Mouse (Mus musculus) T-helper 2 cell (primary cell): ENCODE measurements around the gene Katna1.
"Not testable (repeated sequence)": the region's sequence is repeated elsewhere in the genome, so short reads cannot be mapped to it uniquely, and the experiment has no call there.

Experiments
- in situ Hi-C: fragments of 300-600 bp; cut with MboI, MseI; formaldehyde crosslinking; loops from one replicate; pipeline ENCODE4 v1.15.1; 2025; ENCODE audit warnings: high pct_unique_total_duplicates

Gene Katna1

GRCm38 (mm10) chr10:7725751-7726500 is at the start of gene Katna1:
Gene Katna1 (plus strand): TSS chr10:7726000.
- in situ Hi-C loops = no loop called here

GRCm38 (mm10) chr10:7680731-7681301 is 45.0 kb upstream of the Katna1 start, which contains the start of the genes Pcmt1 and Lats1:
Gene Pcmt1 (minus strand): TSS chr10:7681136.
Gene Lats1 (plus strand): TSS chr10:7681214.
- in situ Hi-C loops = no loop called here

- in situ Hi-C loops = no loop called here
Observed at GRCm38 (mm10) chr10:7681343-7682025, 44.3 kb upstream of the Katna1 start.

DNA sequence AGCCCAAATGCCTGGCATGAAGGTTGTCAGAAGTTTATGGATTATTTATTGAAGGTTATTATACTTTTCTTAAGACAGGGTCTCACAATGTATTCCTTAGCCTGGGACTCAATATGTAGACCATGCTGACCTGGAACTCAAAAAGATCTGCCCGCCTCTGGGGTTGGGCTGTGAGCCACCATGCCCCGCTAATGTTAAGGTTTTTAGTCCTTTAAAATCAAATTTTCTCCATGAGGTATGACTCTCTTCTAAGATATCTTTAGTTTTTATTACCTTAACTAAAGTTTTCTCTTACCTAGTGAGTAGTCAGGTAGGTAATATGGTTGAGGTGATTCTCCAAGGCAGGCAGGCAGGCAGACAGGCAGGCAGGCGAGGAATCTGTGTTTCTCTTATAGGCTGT is 43.6 kb upstream of the Katna1 start:
- in situ Hi-C loops = no loop called here

- in situ Hi-C loops = no loop called here
Observed at GRCm38 (mm10) chr10:7686902-7687301, 38.9 kb upstream of the Katna1 start.

- in situ Hi-C loops = no loop called here
Observed at GRCm38 (mm10) chr10:7695286-7695685, 30.5 kb upstream of the Katna1 start.

- in situ Hi-C loops = no loop called here
Observed at GRCm38 (mm10) chr10:7700120-7700519, 25.7 kb upstream of the Katna1 start.

GRCm38 (mm10) chr10:7702586-7702985 is 23.2 kb upstream of the Katna1 start:
- in situ Hi-C loops = no loop called here

- in situ Hi-C loops = no loop called here
Observed at GRCm38 (mm10) chr10:7710121-7710520, 15.7 kb upstream of the Katna1 start.

DNA sequence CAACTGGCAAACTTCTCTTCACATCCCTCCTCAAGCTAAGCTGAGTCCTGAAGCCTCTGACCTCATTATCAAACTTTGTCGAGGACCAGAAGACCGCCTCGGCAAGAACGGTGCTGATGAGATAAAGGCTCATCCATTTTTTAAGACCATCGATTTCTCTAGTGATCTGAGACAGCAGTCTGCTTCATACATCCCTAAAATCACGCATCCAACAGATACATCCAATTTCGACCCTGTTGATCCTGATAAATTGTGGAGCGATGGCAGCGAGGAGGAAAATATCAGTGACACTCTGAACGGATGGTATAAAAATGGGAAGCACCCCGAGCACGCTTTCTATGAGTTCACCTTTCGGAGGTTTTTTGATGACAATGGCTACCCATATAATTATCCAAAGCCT is 13.3 kb upstream of the Katna1 start:
- in situ Hi-C loops = no loop called here

DNA sequence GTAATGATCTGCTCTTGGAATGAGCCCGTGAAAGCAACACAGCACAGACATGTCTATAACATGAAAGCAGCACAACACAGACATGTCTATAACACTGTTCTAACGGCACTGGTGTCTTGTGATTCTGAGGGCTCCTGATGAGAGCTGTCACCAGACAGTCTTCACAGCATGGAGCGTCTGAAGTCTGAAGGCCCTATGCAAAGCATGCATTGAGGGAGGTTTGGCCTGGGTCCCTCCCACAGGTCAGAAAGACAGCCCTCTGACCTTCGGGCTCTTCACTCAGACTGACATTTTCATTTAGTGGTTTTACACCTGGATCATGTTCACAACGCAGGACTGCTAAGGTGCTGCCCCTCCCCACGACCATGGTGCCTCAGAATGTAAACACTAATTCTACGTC is 10.7 kb upstream of the Katna1 start:
- in situ Hi-C loops = no loop called here

- in situ Hi-C loops = no loop called here
Observed at GRCm38 (mm10) chr10:7726501-7726812, 657 bp downstream of the Katna1 start.

DNA sequence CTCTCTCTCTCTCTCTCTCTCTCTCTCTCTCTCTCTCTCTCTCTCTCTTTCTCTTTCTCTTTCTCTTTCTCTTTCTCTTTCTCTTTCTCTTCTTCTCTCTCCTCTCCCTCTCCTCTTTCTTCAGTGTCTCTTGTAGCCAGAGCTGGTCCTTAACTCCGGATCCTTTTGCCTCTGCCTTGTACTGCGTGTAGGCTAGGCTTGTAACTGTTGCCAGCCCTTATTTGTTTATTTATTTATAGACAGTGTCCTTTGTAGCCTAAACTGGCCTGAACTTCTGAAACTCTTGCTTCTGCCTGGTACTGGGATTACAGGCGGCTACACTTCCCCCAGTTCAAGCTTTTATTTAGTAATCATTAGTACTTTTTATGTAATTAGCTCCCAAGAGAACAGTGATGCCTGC is 1.2 kb downstream of the Katna1 start:
- in situ Hi-C loops = no loop called here

DNA sequence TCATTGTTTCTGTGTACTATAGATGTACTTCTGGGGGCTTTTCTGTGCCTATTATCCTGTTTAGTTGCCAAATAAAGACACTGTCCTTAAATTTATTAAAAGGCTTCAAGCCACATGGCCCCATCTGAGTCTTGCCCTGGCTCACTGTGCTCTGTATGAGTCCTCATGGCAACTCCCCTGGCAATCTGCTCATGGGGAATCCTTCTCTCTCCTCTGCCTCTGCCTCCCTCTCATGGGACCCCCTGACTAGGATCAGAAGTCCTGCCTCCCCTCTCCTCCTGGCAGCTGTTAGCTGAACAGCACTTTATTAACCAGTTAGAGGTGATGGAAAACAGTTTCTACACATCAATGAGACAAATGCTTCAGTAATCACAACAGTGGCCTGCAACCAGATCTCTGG is 5.8 kb downstream of the Katna1 start:
- in situ Hi-C loops = no loop called here

- in situ Hi-C loops = no loop called here
Observed at GRCm38 (mm10) chr10:7737122-7737521, 11.3 kb downstream of the Katna1 start.

- in situ Hi-C loops = no loop called here
Observed at GRCm38 (mm10) chr10:7737914-7738313, 12.1 kb downstream of the Katna1 start.

DNA sequence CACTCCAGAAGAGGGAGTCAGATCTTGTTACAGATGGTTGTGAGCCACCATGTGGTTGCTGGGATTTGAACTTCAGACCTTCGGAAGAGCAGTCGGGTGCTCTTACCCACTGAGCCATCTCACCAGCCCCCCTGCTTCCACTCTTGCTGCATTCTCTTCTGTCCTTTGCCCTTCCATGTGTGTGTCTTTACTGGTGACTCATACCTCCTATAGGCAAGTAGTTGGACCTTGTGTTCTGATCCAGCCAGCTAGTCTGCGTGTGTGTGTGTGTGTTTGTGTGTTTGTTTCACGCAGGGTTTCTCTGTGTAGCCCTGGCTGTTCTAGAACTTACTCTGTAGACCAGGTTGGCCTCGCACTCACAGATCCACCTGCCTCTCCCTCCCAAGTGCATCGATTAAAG is 19.7 kb downstream of the Katna1 start:
- in situ Hi-C loops = not testable (repeated sequence)

- in situ Hi-C loops = no loop called here
Observed at GRCm38 (mm10) chr10:7748752-7749151, 23.0 kb downstream of the Katna1 start.

- in situ Hi-C loops = no loop called here
Observed at GRCm38 (mm10) chr10:7757544-7757943, 31.7 kb downstream of the Katna1 start.

- in situ Hi-C loops = no loop called here
Observed at GRCm38 (mm10) chr10:7772346-7772745, 46.5 kb downstream of the Katna1 start.

GRCm38 (mm10) chr10:7772769-7773168 is 47.0 kb downstream of the Katna1 start:
- in situ Hi-C loops = no loop called here

DNA sequence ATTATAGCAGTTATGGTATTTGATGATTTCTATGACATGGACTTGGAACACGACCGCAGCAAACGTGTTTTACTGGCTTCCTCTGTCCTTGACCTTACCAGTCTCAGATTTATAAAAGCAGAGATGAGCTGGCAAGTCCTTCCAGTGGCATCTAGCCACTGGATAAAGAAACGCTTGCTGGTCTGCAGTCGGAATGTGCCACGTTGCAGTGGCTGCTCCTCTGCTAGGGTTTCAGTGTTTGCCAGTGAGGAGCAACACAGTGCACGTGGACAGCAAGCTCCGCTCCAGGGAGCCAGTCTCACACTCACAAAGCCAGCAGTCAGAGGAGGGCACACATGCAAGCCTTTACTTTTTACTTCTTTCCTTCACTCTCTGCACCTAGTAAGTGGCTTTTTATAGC is 49.6 kb downstream of the Katna1 start:
- in situ Hi-C loops = loop anchor here (5.0 kb wide), 1 partner anchor 53 kb away; no protein-coding TSS in a partner anchor

GRCm38 (mm10) chr10:7778361-7778760 is 52.6 kb downstream of the Katna1 start:
- in situ Hi-C loops = loop anchor here (5.0 kb wide), 1 partner anchor 56 kb away; no protein-coding TSS in a partner anchor
